Mouse (Mus musculus) bone marrow, adult 2 months (tissue): Measurements from ENCODE around the gene Trim31.

ENCODE experiments used
- CTCF ChIP-seq: fragments of 200-500 bp; IDR thresholded peaks from 2 replicates; pipeline ENCODE4 v1.5.1; 2011; ENCODE audit warnings: low read length, control low read depth; ENCODE audit not compliant: control insufficient read depth, insufficient read depth
- POLR2A ChIP-seq: fragments of 200-500 bp; IDR thresholded peaks from 2 replicates; pipeline ENCODE4 v1.6.1; 2011; ENCODE audit warnings: low read depth, mild to moderate bottlenecking, control low read depth, low read length, borderline replicate concordance; ENCODE audit not compliant: control insufficient read depth

DNA sequence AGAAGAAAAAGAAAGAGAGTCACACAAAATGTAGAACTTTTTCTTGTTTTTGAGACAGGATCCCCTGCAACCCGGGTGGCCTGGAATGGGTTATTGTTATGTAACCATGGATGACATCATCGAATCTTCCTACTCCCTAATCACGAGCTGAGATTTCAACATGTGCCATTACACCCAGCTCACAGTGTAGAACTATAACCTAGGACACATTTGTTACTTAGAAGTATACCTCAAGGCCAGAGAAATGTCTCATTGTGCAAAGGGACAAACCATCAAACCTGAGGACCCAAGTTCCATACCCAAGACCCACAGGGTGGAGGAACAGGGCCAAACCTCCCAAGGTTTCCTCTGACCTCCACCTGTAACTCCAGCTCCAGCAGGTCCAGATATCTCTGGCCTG lies 5.7 kb downstream of the Trim31 start:
- TF ChIP-seq CTCF (no peak), POLR2A (no peak)
